Mouse (Mus musculus): ENCODE data around the gene Thada.
A peak's percentile ranks its signal among the peaks of the same experiment; 100 is the strongest.
"Not testable (repeated sequence)": the region's sequence is repeated elsewhere in the genome, so short reads cannot be mapped to it uniquely, and the experiment has no call there.

Gene Thada

GRCm38 (mm10) chr17:84291228-84291627, 174.8 kb downstream of the Thada start:
- DNase-seq (ENCODE audit: low spot score), result not testable (repeated sequence)

- DNase-seq (ENCODE audit: low spot score), result no peak
Observed at GRCm38 (mm10) chr17:84287675-84288420, 178.2 kb downstream of the Thada start.

- DNase-seq (ENCODE audit: low spot score), result no peak
Observed at GRCm38 (mm10) chr17:84286536-84286935, 179.5 kb downstream of the Thada start.

- DNase-seq (ENCODE audit: low spot score), result no peak
Observed at GRCm38 (mm10) chr17:84282388-84283280, 183.4 kb downstream of the Thada start.

GRCm38 (mm10) chr17:84279001-84279400, 187.0 kb downstream of the Thada start:
- DNase-seq (ENCODE audit: low spot score), result no peak

GRCm38 (mm10) chr17:84278193-84278953, 187.6 kb downstream of the Thada start:
- DNase-seq (ENCODE audit: low spot score), result no peak

GRCm38 (mm10) chr17:84274999-84275398, 191.0 kb downstream of the Thada start:
- no peak for DNase-seq (ENCODE audit: low spot score)

GRCm38 (mm10) chr17:84274163-84274562, 191.8 kb downstream of the Thada start:
- DNase-seq (ENCODE audit: low spot score), result no peak

GRCm38 (mm10) chr17:84272557-84273261, 193.3 kb downstream of the Thada start:
- DNase-seq (ENCODE audit: low spot score), result no peak

GRCm38 (mm10) chr17:84271566-84272202, 194.3 kb downstream of the Thada start:
- DNase-seq (ENCODE audit: low spot score), result no peak

- DNase-seq (ENCODE audit: low spot score), result peak; percentile 60
Observed at GRCm38 (mm10) chr17:84269722-84270121, 196.3 kb downstream of the Thada start.

GRCm38 (mm10) chr17:84268450-84268849, 197.6 kb downstream of the Thada start:
- DNase-seq (ENCODE audit: low spot score), result peak; percentile 82

GRCm38 (mm10) chr17:84267456-84268074, 198.4 kb downstream of the Thada start:
- no peak for DNase-seq (ENCODE audit: low spot score)

- DNase-seq (ENCODE audit: low spot score), result peak; percentile 47
Observed at GRCm38 (mm10) chr17:84266161-84266948, 199.7 kb downstream of the Thada start.

GRCm38 (mm10) chr17:84265480-84266130, 200.4 kb downstream of the Thada start:
- peak; percentile 43 for DNase-seq (ENCODE audit: low spot score)

GRCm38 (mm10) chr17:84264305-84264704, 201.7 kb downstream of the Thada start:
- DNase-seq (ENCODE audit: low spot score), result no peak

GRCm38 (mm10) chr17:84263591-84263990, 202.4 kb downstream of the Thada start:
- no peak for DNase-seq (ENCODE audit: low spot score)

- DNase-seq (ENCODE audit: low spot score), result no peak
Observed at GRCm38 (mm10) chr17:84262325-84262979, 203.6 kb downstream of the Thada start.

- DNase-seq (ENCODE audit: low spot score), result no peak
Observed at GRCm38 (mm10) chr17:84261010-84261409, 205.0 kb downstream of the Thada start.
